Mouse (Mus musculus) left cerebral cortex, postnatal 14 days (tissue): ENCODE data around the gene Caskin2. TPM values are rescaled to one million over a fixed set of nuclear protein-coding genes. Genes with fewer than 3 reads are reported as not detected.

Experiments
- microRNA-seq, 2 experiments: library from miRNA; unstranded; fragments of <30 nt; microRNA quantifications; one replicate each; pipeline ENCODE4 v1.2.0; 2022
- total RNA-seq, 2 experiments: library from RNA; stranded (reverse); gene quantifications; 2 replicates each; pipeline ENCODE4 v1.2.3; 2021

The Caskin2 gene
- total RNA-seq, 2 experiments from 2014 or later: 18.7 to 21.3 TPM

Small RNAs within 50 kb of the gene (microRNA-seq; reads per million reads assigned to microRNA genes)
- 0.79 to 2.0 reads per million in 2 experiments for gene Mir5621

Other genes with a start within 250 kb of the Caskin2 start
- 10 to 100 TPM; 39.6 to 47.4 TPM for gene Nup85, start 249.2 kb downstream of the Caskin2 start, total RNA-seq
- gene Mrps7, start 209.7 kb downstream of the Caskin2 start, total RNA-seq: 10 to 100 TPM; 47.4 to 49.8 TPM
- 10 to 100 TPM; 68.3 to 75.5 TPM for gene Gga3, start 209.6 kb downstream of the Caskin2 start, total RNA-seq
- gene Mif4gd, start 200.7 kb downstream of the Caskin2 start, total RNA-seq: 10 to 100 TPM; 14.8 to 17.4 TPM
- gene Slc25a19, start 185.3 kb downstream of the Caskin2 start, total RNA-seq: 10 to 100 TPM; 55.1 to 58.1 TPM
- 100 to 1,000 TPM; 183 to 190 TPM for gene Grb2, start 105.0 kb downstream of the Caskin2 start, total RNA-seq
- 10 to 100 TPM; 48.1 to 51.4 TPM for gene Tmem94, start 48.2 kb downstream of the Caskin2 start, total RNA-seq
- gene Tsen54, start 1.1 kb upstream of the Caskin2 start, total RNA-seq: 10 to 100 TPM; 12.7 to 15.3 TPM
- gene Llgl2, start 10.4 kb upstream of the Caskin2 start, total RNA-seq: 1 to 10 TPM; 2.8 to 3.4 TPM
- gene Myo15b, start 44.8 kb upstream of the Caskin2 start, total RNA-seq: under 1 TPM; 0.13 to 0.17 TPM
- gene Smim5, start 86.3 kb upstream of the Caskin2 start, total RNA-seq: under 1 TPM in 1 of 2 experiments, not detected in 1; 0.33 TPM
- gene Smim6, start 98.4 kb upstream of the Caskin2 start, total RNA-seq: not detected
- gene Sap30bp, start 119.6 kb upstream of the Caskin2 start, total RNA-seq: 10 to 100 TPM; 43.2 to 50.7 TPM
- 10 to 100 TPM; 19.8 to 22.4 TPM for gene Recql5, start 119.8 kb upstream of the Caskin2 start, total RNA-seq
- gene Itgb4, start 161.1 kb upstream of the Caskin2 start, total RNA-seq: 1 to 10 TPM; 3.2 to 4.2 TPM
- gene Galk1, start 199.1 kb upstream of the Caskin2 start, total RNA-seq: 10 to 100 TPM; 18.8 to 19.4 TPM
- gene H3f3b, start 214.3 kb upstream of the Caskin2 start, total RNA-seq: 100 to 1,000 TPM; 254 to 295 TPM
- gene Unk, start 216.7 kb upstream of the Caskin2 start, total RNA-seq: 10 to 100 TPM; 23.8 to 25.5 TPM